Mouse (Mus musculus): ENCODE data around the gene Gm8251. TPM values are rescaled to one million over a fixed set of nuclear protein-coding genes. Genes with fewer than 3 reads are reported as not detected.

The Gm8251 gene
- polyA plus RNA-seq (2014; fragmentation: Illumina TruSeq; extraction: RNeasy Lipid Tissue Mini Kit (QIAGEN cat#74804); ENCODE audit: low read depth, low replicate concordance), result 0.25 TPM

DNA sequence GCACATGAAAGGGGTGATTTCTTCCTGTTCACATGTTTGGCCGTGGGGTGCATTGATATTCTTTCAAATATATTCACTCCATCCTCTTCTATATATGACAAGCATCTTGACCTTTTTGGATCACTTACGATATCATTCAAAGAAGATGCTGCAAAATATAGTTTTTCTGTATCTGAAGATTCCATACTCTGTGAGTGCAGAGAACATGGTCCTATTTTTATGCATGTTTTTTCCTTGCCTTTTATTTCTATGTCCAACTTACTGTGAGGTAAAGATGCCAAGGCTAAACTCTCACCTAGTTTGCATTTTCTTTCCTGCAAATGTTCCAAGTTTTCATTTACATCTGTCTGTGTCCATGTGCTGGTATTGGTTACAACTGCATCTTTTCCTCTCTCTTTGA, at the start of gene Gm8251:
TSS of gene Gm8251 (minus strand) at position 101 of the 400 bp plus-strand sequence.

DNA sequence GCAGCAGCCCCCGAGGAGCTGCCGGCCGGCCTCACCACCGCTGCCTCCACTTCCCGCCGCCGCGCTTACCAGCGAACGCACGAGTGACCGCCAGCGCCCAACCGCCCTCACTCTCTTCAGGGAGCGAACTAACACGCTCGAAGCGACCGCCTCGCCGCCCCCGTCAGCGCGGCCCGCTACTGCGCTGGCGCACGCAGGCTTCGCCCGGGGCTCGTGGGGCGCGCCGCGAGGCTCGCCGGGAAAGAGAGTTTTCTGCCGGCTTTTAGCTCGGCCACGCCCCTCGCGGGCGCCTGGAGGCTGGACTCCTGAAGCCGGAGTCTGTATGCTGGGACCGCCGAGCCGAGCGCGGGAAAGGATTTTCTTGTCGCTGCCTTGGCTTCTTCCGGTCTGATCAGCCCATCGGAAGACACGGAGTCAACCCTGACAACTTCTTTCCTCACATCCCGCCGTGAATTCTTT, 40.6 kb upstream of the Gm8251 start, which contains the start of gene Tex30:
TSS of gene Tex30 (minus strand) at position 183 of the 459 bp plus-strand sequence.

DNA sequence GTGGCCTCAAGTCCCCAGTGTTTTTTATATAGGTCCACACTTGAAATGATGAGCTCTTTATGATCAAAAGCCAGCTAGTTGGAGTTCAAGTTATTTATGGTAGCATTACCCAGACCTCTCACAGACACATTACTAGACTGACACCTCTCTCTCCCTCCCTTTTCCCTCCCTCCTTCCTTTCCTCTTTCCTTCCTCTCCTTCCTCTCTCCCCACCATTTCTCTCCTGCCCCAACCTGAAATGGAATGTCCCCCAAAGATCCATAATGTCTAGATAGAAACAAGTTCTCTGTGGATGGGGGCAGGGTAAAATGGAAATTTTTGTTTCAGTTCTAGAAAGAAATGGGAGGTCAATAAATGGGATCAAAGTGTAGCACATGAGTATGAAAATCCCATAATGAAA, 41.8 kb downstream of the Gm8251 start, which contains the start of gene Mettl21c:
TSS of gene Mettl21c (minus strand) at position 101 of the 400 bp plus-strand sequence.

Other genes with a start within 250 kb of the Gm8251 start
- gene Uxs1, start 234.1 kb downstream of the Gm8251 start, polyA plus RNA-seq (2014; fragmentation: Illumina TruSeq; extraction: RNeasy Lipid Tissue Mini Kit (QIAGEN cat#74804); ENCODE audit: low read depth, low replicate concordance), result 58.2 TPM
- gene Tpp2, start 128.3 kb downstream of the Gm8251 start, polyA plus RNA-seq (2014; fragmentation: Illumina TruSeq; extraction: RNeasy Lipid Tissue Mini Kit (QIAGEN cat#74804); ENCODE audit: low read depth, low replicate concordance), result 26.1 TPM
- gene Mettl21c, start 41.9 kb downstream of the Gm8251 start, polyA plus RNA-seq (2014; fragmentation: Illumina TruSeq; extraction: RNeasy Lipid Tissue Mini Kit (QIAGEN cat#74804); ENCODE audit: low read depth, low replicate concordance), result not detected
- gene Tex30, start 40.5 kb upstream of the Gm8251 start, polyA plus RNA-seq (2014; fragmentation: Illumina TruSeq; extraction: RNeasy Lipid Tissue Mini Kit (QIAGEN cat#74804); ENCODE audit: low read depth, low replicate concordance), result 10.4 TPM
- gene Kdelc1, start 56.9 kb upstream of the Gm8251 start, polyA plus RNA-seq (2014; fragmentation: Illumina TruSeq; extraction: RNeasy Lipid Tissue Mini Kit (QIAGEN cat#74804); ENCODE audit: low read depth, low replicate concordance), result 12.2 TPM
- 17.1 TPM for gene Bivm, start 57.0 kb upstream of the Gm8251 start, polyA plus RNA-seq (2014; fragmentation: Illumina TruSeq; extraction: RNeasy Lipid Tissue Mini Kit (QIAGEN cat#74804); ENCODE audit: low read depth, low replicate concordance)
- gene Ercc5, start 85.8 kb upstream of the Gm8251 start, polyA plus RNA-seq (2014; fragmentation: Illumina TruSeq; extraction: RNeasy Lipid Tissue Mini Kit (QIAGEN cat#74804); ENCODE audit: low read depth, low replicate concordance), result 14.4 TPM
- not detected for gene Mettl21e, start 157.0 kb upstream of the Gm8251 start, polyA plus RNA-seq (2014; fragmentation: Illumina TruSeq; extraction: RNeasy Lipid Tissue Mini Kit (QIAGEN cat#74804); ENCODE audit: low read depth, low replicate concordance)

Data from adipose tissue, adult 10 weeks (tissue).